Mouse (Mus musculus) bone marrow, adult 2 months (tissue): ENCODE measurements around the gene Cdh23. TPM values are rescaled to one million over a fixed set of nuclear protein-coding genes. Genes with fewer than 3 reads are reported as not detected.

ENCODE experiments used
- H3K27ac ChIP-seq: fragments of 200-500 bp; 2 replicates; pipeline ENCODE4 v1.5.1; 2012; ENCODE audit warnings: low read depth, mild to moderate bottlenecking, control low read depth, inconsistent platforms, low read length; ENCODE audit not compliant: control insufficient read depth, poor library complexity, insufficient read depth
- H3K4me1 ChIP-seq: fragments of 200-500 bp; 2 replicates; pipeline ENCODE4 v1.6.1; 2011; ENCODE audit warnings: low read length; ENCODE audit not compliant: control insufficient read depth, insufficient read depth
- H3K4me3 ChIP-seq: fragments of 200-500 bp; replicated peaks from 2 replicates; pipeline ENCODE3; 2011; ENCODE audit warnings: mild to moderate bottlenecking, low read depth, low read length, control low read depth; ENCODE audit not compliant: control insufficient read depth
- CTCF ChIP-seq: fragments of 200-500 bp; IDR thresholded peaks from 2 replicates; pipeline ENCODE4 v1.5.1; 2011; ENCODE audit warnings: low read length, control low read depth; ENCODE audit not compliant: control insufficient read depth, insufficient read depth
- POLR2A ChIP-seq: fragments of 200-500 bp; IDR thresholded peaks from 2 replicates; pipeline ENCODE4 v1.6.1; 2011; ENCODE audit warnings: low read depth, mild to moderate bottlenecking, control low read depth, low read length, borderline replicate concordance; ENCODE audit not compliant: control insufficient read depth
- WGBS: fragments of 180-500 bp; shearing (Covaris S2); methylation state at CpG from one replicate; pipeline ENCODE4 v1.1.7; 2018; 5-methylcytosine and 5-hydroxymethylcytosine counted together
- polyA plus RNA-seq: library from polyadenylated mRNA; stranded (reverse); fragments of >200 nt; gene quantifications from 2 replicates; pipeline ENCODE4 v1.2.4, GENCODE M21; 2011; ENCODE audit warnings: low replicate concordance; ENCODE audit not compliant: missing spikeins, insufficient read depth, insufficient read length

Cdh23 gene
- polyA plus RNA-seq, 1 experiment = 1.8 TPM

GRCm38 (mm10) chr10:60737169-60737728 is 41.0 kb upstream of the Cdh23 start:
- Histone ChIP-seq H3K27ac (no peak overlapping the region), H3K4me1 (peaks cover 5% of the 10 kb centered on the region; the same call in 1 of the 2 replicates), H3K4me3 (no peak overlapping the region)
- TF ChIP-seq CTCF (no peak), POLR2A (no peak)
- WGBS = 88% methylated on average over 11 of the region's 11 CpGs

- Histone ChIP-seq H3K4me1 (peaks cover 4% of the 10 kb centered on the region; the same call in 1 of the 2 replicates), H3K4me3 (no peak overlapping the region), H3K27ac (no peak overlapping the region)
- TF ChIP-seq CTCF (no peak), POLR2A (no peak)
- WGBS = 100% methylated on average over 1 of the region's 1 CpGs
Measured at GRCm38 (mm10) chr10:60735737-60736136, 39.4 kb upstream of the Cdh23 start.

- Histone ChIP-seq H3K4me1 (no peaks in the 10 kb centered on the region; the same call in 1 of the 2 replicates), H3K4me3 (no peak overlapping the region), H3K27ac (no peak overlapping the region)
- 82% methylated on average over 8 of the region's 8 CpGs for WGBS
- TF ChIP-seq CTCF (no peak), POLR2A (no peak)
Measured at GRCm38 (mm10) chr10:60733471-60733870, 37.2 kb upstream of the Cdh23 start.

- no peak overlapping the region for H3K4me3 ChIP-seq
- TF ChIP-seq POLR2A = no peak
- no peak for TF ChIP-seq CTCF
- 62% methylated on average over 2 of the region's 2 CpGs for WGBS
- H3K4me1 ChIP-seq = no peaks in the 10 kb centered on the region; the same call in 1 of the 2 replicates
- no peak overlapping the region for H3K27ac ChIP-seq
Measured at GRCm38 (mm10) chr10:60732397-60732861, 36.1 kb upstream of the Cdh23 start.

GRCm38 (mm10) chr10:60731742-60732141 is 35.5 kb upstream of the Cdh23 start:
- TF ChIP-seq POLR2A = no peak
- TF ChIP-seq CTCF = no peak
- 70% methylated on average over 5 of the region's 5 CpGs for WGBS
- H3K4me1 ChIP-seq = no peaks in the 10 kb centered on the region
- H3K4me3 ChIP-seq = no peak overlapping the region
- H3K27ac ChIP-seq = no peak overlapping the region

GRCm38 (mm10) chr10:60727301-60727700 is 31.0 kb upstream of the Cdh23 start:
- no peaks in the 10 kb centered on the region for H3K4me1 ChIP-seq
- H3K4me3 ChIP-seq = no peak overlapping the region
- H3K27ac ChIP-seq = no peak overlapping the region
- no peak for TF ChIP-seq CTCF
- TF ChIP-seq POLR2A = no peak
- 76% methylated on average over 5 of the region's 5 CpGs for WGBS

GRCm38 (mm10) chr10:60726896-60727295 is 30.6 kb upstream of the Cdh23 start:
- no peak for TF ChIP-seq POLR2A
- TF ChIP-seq CTCF = no peak
- no peak overlapping the region for H3K27ac ChIP-seq
- WGBS = 77% methylated on average over 3 of the region's 3 CpGs
- no peaks in the 10 kb centered on the region for H3K4me1 ChIP-seq
- H3K4me3 ChIP-seq = no peak overlapping the region

- TF ChIP-seq CTCF (no peak), POLR2A (no peak)
- 81% methylated on average over 6 of the region's 6 CpGs for whole genome bisulfite sequencing
- H3K27ac ChIP-seq = no peak overlapping the region
- no peak overlapping the region for H3K4me3 ChIP-seq
- no peaks in the 10 kb centered on the region for H3K4me1 ChIP-seq
Measured at GRCm38 (mm10) chr10:60724496-60724895, 28.2 kb upstream of the Cdh23 start.

GRCm38 (mm10) chr10:60723345-60723744 is 27.1 kb upstream of the Cdh23 start:
- Histone ChIP-seq H3K4me1 (no peaks in the 10 kb centered on the region), H3K4me3 (no peak overlapping the region), H3K27ac (no peak overlapping the region)
- TF ChIP-seq CTCF = peak; percentile 48; the same call in 1 of the 2 replicates
- TF ChIP-seq POLR2A = no peak
- 19% methylated on average over 1 of the region's 1 CpGs for WGBS
